Mouse (Mus musculus) embryonic facial prominence, embryonic 13.5 days (tissue): ENCODE data around the gene St8sia1. TPM values are rescaled to one million over a fixed set of nuclear protein-coding genes. Genes with fewer than 3 reads are reported as not detected.

Experiments used
- ATAC-seq: fragments of 200-750 bp; cut with Nextera tagmentation; 2 replicates; pipeline ENCODE4 v1.8.0; 2017; ENCODE audit warnings: low read depth; ENCODE audit not compliant: insufficient number of reproducible peaks, insufficient read depth, low FRiP score, low TSS enrichment
- H3K27ac ChIP-seq: fragments of 300-500 bp; sonication (generic); 2 replicates; pipeline ENCODE4 v1.5.1; 2015; ENCODE audit warnings: moderate library complexity, mild to moderate bottlenecking, inconsistent platforms
- H3K27me3 ChIP-seq: fragments of 300-500 bp; sonication (generic); 2 replicates; pipeline ENCODE4 v1.6.1; 2015; ENCODE audit warnings: mild to moderate bottlenecking, inconsistent platforms
- H3K36me3 ChIP-seq: fragments of 300-500 bp; sonication (generic); 2 replicates; pipeline ENCODE4 v1.6.1; 2015; ENCODE audit warnings: mild to moderate bottlenecking, inconsistent platforms
- H3K4me1 ChIP-seq: fragments of 300-500 bp; sonication (generic); 2 replicates; pipeline ENCODE4 v1.6.1; 2015; ENCODE audit warnings: inconsistent platforms
- H3K4me2 ChIP-seq: fragments of 300-500 bp; sonication (generic); 2 replicates; pipeline ENCODE4 v1.6.1; 2015; ENCODE audit warnings: moderate library complexity, mild to moderate bottlenecking, inconsistent platforms
- H3K4me3 ChIP-seq: fragments of 300-500 bp; sonication (generic); 2 replicates; pipeline ENCODE4 v1.5.1; 2015; ENCODE audit warnings: mild to moderate bottlenecking, inconsistent platforms
- H3K9ac ChIP-seq: fragments of 300-500 bp; sonication (generic); 2 replicates; pipeline ENCODE4 v1.6.1; 2015; ENCODE audit warnings: mild to moderate bottlenecking, inconsistent platforms
- H3K9me3 ChIP-seq: fragments of 300-500 bp; sonication (generic); 2 replicates; pipeline ENCODE4 v1.6.1; 2016; ENCODE audit warnings: inconsistent platforms
- WGBS: fragments of 180-500 bp; shearing (Covaris S2); methylation state at CpG from one replicate; pipeline ENCODE4 v1.1.7; 2015; ENCODE audit warnings: mixed read lengths; 5-methylcytosine and 5-hydroxymethylcytosine counted together
- polyA plus RNA-seq: library from polyadenylated mRNA; unstranded; fragments of >200 nt; fragmentation: Nextera tagmentation; extraction: Ambion mirVana; gene quantifications from 2 replicates; pipeline ENCODE4 v1.2.1, GENCODE M21; 2015

The St8sia1 gene
- polyA plus RNA-seq, 1 experiment from 2014 or later = 0.87 TPM

GRCm38 (mm10) chr6:142806326-142806725, 157.9 kb downstream of the St8sia1 start:
- peaks cover 13% of the 10 kb centered on the region for H3K4me1 ChIP-seq
- no peaks in the 10 kb centered on the region for H3K36me3 ChIP-seq
- no peaks in the 10 kb centered on the region for H3K9me3 ChIP-seq
- H3K27me3 ChIP-seq = no peaks in the 10 kb centered on the region
- H3K4me2 ChIP-seq = no peak overlapping the region
- no peak for ATAC-seq
- H3K27ac ChIP-seq = no peak overlapping the region
- H3K9ac ChIP-seq = no peak overlapping the region
- 67% methylated on average over 4 of the region's 4 CpGs for WGBS
- H3K4me3 ChIP-seq = no peak overlapping the region

GRCm38 (mm10) chr6:142804402-142804801, 159.8 kb downstream of the St8sia1 start, which contains the start of gene Sult6b2:
Sult6b2 (minus strand) TSS chr6:142804502.
- ATAC-seq = no peak

GRCm38 (mm10) chr6:142802617-142803525, 161.4 kb downstream of the St8sia1 start:
- Histone ChIP-seq H3K27ac (no peak overlapping the region), H3K4me3 (no peak overlapping the region), H3K9ac (no peak overlapping the region), H3K36me3 (no peaks in the 10 kb centered on the region), H3K4me2 (no peak overlapping the region), H3K9me3 (no peaks in the 10 kb centered on the region), H3K27me3 (no peaks in the 10 kb centered on the region), H3K4me1 (peaks cover 13% of the 10 kb centered on the region)
- no peak for ATAC-seq
- 25% methylated on average over 11 of the region's 11 CpGs for WGBS

More at GRCm38 (mm10) chr6:142804402-142804801, 159.8 kb downstream of the St8sia1 start, which contains the start of gene Sult6b2:
- no peaks in the 10 kb centered on the region for H3K9me3 ChIP-seq
- H3K4me2 ChIP-seq = no peak within 1 kb of the TSS
- H3K27ac ChIP-seq = no peak within 1 kb of the TSS
- no peaks in the 10 kb centered on the region for H3K27me3 ChIP-seq
- no peak within 1 kb of the TSS for H3K9ac ChIP-seq
- no peaks in the 10 kb centered on the region for H3K36me3 ChIP-seq
- no peak within 1 kb of the TSS for H3K4me3 ChIP-seq
- H3K4me1 ChIP-seq = peaks cover 13% of the 10 kb centered on the region

- H3K4me2 ChIP-seq = no peak overlapping the region
- no peak overlapping the region for H3K4me3 ChIP-seq
- H3K9ac ChIP-seq = no peak overlapping the region
- no peak overlapping the region for H3K27ac ChIP-seq
- no peaks in the 10 kb centered on the region for H3K9me3 ChIP-seq
- ATAC-seq = no peak
- H3K27me3 ChIP-seq = no peaks in the 10 kb centered on the region
- WGBS = 74% methylated on average over 5 of the region's 5 CpGs
- H3K4me1 ChIP-seq = peaks cover 13% of the 10 kb centered on the region
- no peaks in the 10 kb centered on the region for H3K36me3 ChIP-seq
These were observed 162.6 kb downstream of the St8sia1 start for GRCm38 (mm10) chr6:142801687-142802086.

GRCm38 (mm10) chr6:142799704-142800374, 164.4 kb downstream of the St8sia1 start:
- Histone ChIP-seq H3K4me3 (no peak overlapping the region), H3K9ac (no peak overlapping the region), H3K9me3 (no peaks in the 10 kb centered on the region), H3K27ac (no peak overlapping the region), H3K4me2 (no peak overlapping the region), H3K36me3 (no peaks in the 10 kb centered on the region), H3K27me3 (no peaks in the 10 kb centered on the region), H3K4me1 (peaks cover 13% of the 10 kb centered on the region)
- ATAC-seq = no peak
- WGBS = 75% methylated on average over 7 of the region's 7 CpGs

- ATAC-seq = no peak
- Histone ChIP-seq H3K4me2 (no peak overlapping the region), H3K4me3 (no peak overlapping the region), H3K4me1 (peaks cover 13% of the 10 kb centered on the region), H3K9ac (no peak overlapping the region), H3K27me3 (no peaks in the 10 kb centered on the region), H3K36me3 (no peaks in the 10 kb centered on the region), H3K9me3 (no peaks in the 10 kb centered on the region), H3K27ac (no peak overlapping the region)
- 86% methylated on average over 9 of the region's 9 CpGs for WGBS
These were observed 165.4 kb downstream of the St8sia1 start for GRCm38 (mm10) chr6:142798837-142799236.

GRCm38 (mm10) chr6:142797996-142798395, 166.3 kb downstream of the St8sia1 start:
- no peak for ATAC-seq
- WGBS = 74% methylated on average over 1 of the region's 1 CpGs
- no peak overlapping the region for H3K27ac ChIP-seq

GRCm38 (mm10) chr6:142795655-142796441, 168.4 kb downstream of the St8sia1 start:
- H3K4me3 ChIP-seq = no peak overlapping the region
- H3K4me1 ChIP-seq = peaks cover 6% of the 10 kb centered on the region; the same call in 1 of the 2 replicates
- H3K27ac ChIP-seq = no peak overlapping the region
- H3K9me3 ChIP-seq = no peaks in the 10 kb centered on the region
- H3K4me2 ChIP-seq = no peak overlapping the region
- no peaks in the 10 kb centered on the region for H3K27me3 ChIP-seq
- ATAC-seq = no peak
- WGBS = 74% methylated on average over 15 of the region's 15 CpGs
- no peak overlapping the region for H3K9ac ChIP-seq
- H3K36me3 ChIP-seq = no peaks in the 10 kb centered on the region

More at GRCm38 (mm10) chr6:142797996-142798395, 166.3 kb downstream of the St8sia1 start:
- no peaks in the 10 kb centered on the region for H3K36me3 ChIP-seq
- peaks cover 13% of the 10 kb centered on the region for H3K4me1 ChIP-seq
- no peaks in the 10 kb centered on the region for H3K9me3 ChIP-seq
- H3K4me2 ChIP-seq = no peak overlapping the region
- H3K4me3 ChIP-seq = no peak overlapping the region
- no peak overlapping the region for H3K9ac ChIP-seq
- H3K27me3 ChIP-seq = no peaks in the 10 kb centered on the region

- ATAC-seq = 0 out of 2 replicates have a peak, but pooled peaks have one; percentile 56
- no peak overlapping the region for H3K9ac ChIP-seq
- no peaks in the 10 kb centered on the region for H3K27me3 ChIP-seq
- no peaks in the 10 kb centered on the region for H3K36me3 ChIP-seq
- H3K4me3 ChIP-seq = no peak overlapping the region
- no peaks in the 10 kb centered on the region for H3K9me3 ChIP-seq
- no peak overlapping the region for H3K4me2 ChIP-seq
- 89% methylated on average over 9 of the region's 9 CpGs for WGBS
- no peak overlapping the region for H3K27ac ChIP-seq
- H3K4me1 ChIP-seq = peaks cover 6% of the 10 kb centered on the region; the same call in 1 of the 2 replicates
These were observed 169.2 kb downstream of the St8sia1 start for GRCm38 (mm10) chr6:142795087-142795486.

GRCm38 (mm10) chr6:142793468-142793867, 170.8 kb downstream of the St8sia1 start:
- H3K27me3 ChIP-seq = no peaks in the 10 kb centered on the region

More at GRCm38 (mm10) chr6:142793468-142793867, 170.8 kb downstream of the St8sia1 start:
- no peak overlapping the region for H3K27ac ChIP-seq
- H3K4me3 ChIP-seq = no peak overlapping the region
- no peaks in the 10 kb centered on the region for H3K9me3 ChIP-seq
- no peak overlapping the region for H3K9ac ChIP-seq
- no peaks in the 10 kb centered on the region for H3K36me3 ChIP-seq
- 53% methylated on average over 7 of the region's 7 CpGs for WGBS
- peaks cover 6% of the 10 kb centered on the region; the same call in 1 of the 2 replicates for H3K4me1 ChIP-seq
- ATAC-seq = no peak
- H3K4me2 ChIP-seq = no peak overlapping the region
